Mouse (Mus musculus) cerebellum, postnatal 10 days (tissue): ENCODE measurements at regions not wholly inside any gene's neighbourhood (a gene's known extent, or its start where the extent isn't known, plus 50 kb on each side); places are given as distances from the start of the nearest gene placed in this dataset.

Experiments used
- DNase-seq, 2 experiments: peaks; one replicate each; pipeline ENCODE4 v3.0.0; 2021; ENCODE audit warnings: mixed read lengths in 2 of 2

GRCm38 (mm10) chr7:96098686-96099376 is 72.2 kb upstream of the Tenm4 start:
- no peak for DNase-seq

- no peak for DNase-seq
These were observed 68.3 kb upstream of the Tenm4 start for GRCm38 (mm10) chr7:96102727-96103126.

DNA sequence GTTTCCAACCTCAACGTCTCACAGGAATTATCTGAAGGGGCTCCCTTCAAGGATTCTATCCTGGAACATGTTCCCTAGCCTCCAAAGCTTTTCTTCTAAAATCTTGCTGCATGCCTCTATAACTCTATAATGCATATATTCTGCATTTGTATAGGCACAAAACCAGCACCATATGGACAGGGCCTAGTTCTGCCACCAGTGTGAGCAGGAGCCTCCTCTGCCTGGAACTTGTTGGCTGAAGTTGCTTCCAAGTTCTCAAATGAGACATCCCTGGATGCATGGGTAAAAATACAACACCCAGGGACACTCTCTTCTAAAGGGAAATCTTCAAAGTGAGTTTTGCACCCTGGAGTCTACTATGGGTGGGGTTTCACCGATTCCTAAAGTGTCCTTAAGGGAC is 62.3 kb upstream of the Tenm4 start:
- no peak for DNase-seq

DNA sequence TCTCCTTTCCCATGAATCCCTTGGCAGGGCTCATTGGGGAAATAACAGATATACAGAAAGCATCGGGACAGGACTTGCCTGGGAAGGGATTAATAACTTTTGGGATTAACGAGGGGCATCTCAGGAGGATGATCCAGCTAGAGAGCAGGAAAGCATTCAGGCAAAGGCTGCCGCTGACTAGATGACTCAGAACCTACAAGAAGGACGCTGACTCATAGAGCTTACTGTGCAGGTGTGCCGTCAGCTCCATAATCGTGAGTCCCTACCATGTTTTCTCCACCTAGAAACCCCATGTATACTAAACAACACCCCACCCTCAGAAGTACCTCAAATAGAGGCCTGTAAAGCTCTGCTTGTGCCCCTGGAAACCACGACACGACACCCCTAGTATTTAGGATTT is 50.9 kb upstream of the Tenm4 start:
- DNase-seq = no peak
